In genomic region chr15:82231591-82232378, GRCm38 (mm10) we compare ENCODE assay signal across 12 mouse cellular contexts. TPM values are rescaled to one million over a fixed set of nuclear protein-coding genes. Genes with fewer than 3 reads are reported as not detected.
DNase-seq lines count a peak whose midpoint lies in the region; ATAC-seq lines count a peak whose summit lies in the region.
"Had no signal": no experiment of that assay in that cellular context is flagged by ENCODE, and none has a peak within 500 bp of the region (broad histone marks: within the 10 kb centered on the region; RNA-seq: fewer than 3 reads in every experiment).

No protein-coding gene starts in this region.

- no peak for ATAC-seq in midbrain, embryonic 14.5 days (ENCODE audit: low FRiP score, low TSS enrichment)
- ATAC-seq: CD4-positive, CD25-positive, alpha-beta regulatory T cell, adult 4 months had no signal

- intact Hi-C loops in heart, postnatal 10 days (cut with DNase I): no loop called here

- H3K9ac ChIP-seq in midbrain, embryonic 14.5 days (replicated peaks; ENCODE audit: low read length): no peak overlapping the region

- H3K36me3 ChIP-seq in heart, embryonic 10.5 days: peaks cover 14% of the 10 kb centered on the region; the same call in 1 of the 2 replicates
- H3K36me3 ChIP-seq in midbrain, embryonic 14.5 days (ENCODE audit: control insufficient read depth, insufficient read depth, low read length): no peaks in the 10 kb centered on the region

- H3K4me2 ChIP-seq in midbrain, embryonic 14.5 days (ENCODE audit: low read length): no peak overlapping the region

- H3K9me3 ChIP-seq in heart, embryonic 10.5 days: no peaks in the 10 kb centered on the region
- H3K9me3 ChIP-seq in midbrain, embryonic 14.5 days (ENCODE audit: control insufficient read depth, low read length): no peaks in the 10 kb centered on the region

- H3K4me1 ChIP-seq in heart, embryonic 10.5 days: peaks cover 36% of the 10 kb centered on the region
- no peaks in the 10 kb centered on the region for H3K4me1 ChIP-seq in midbrain, embryonic 14.5 days (ENCODE audit: control insufficient read depth, insufficient read depth, low read length)

- peak; percentile 56 to 58 for DNase-seq in heart, postnatal 10 days
- DNase-seq in heart, embryonic 10.5 days (ENCODE audit: low spot score): no peak
- peak; percentile 54 for DNase-seq in right cerebral cortex, postnatal 14 days
- no peak for DNase-seq in right cerebral cortex, postnatal 36 days (ENCODE audit: low spot score in 2 of 2)
- peak; percentile 92 to 94 for DNase-seq in cerebellum, postnatal 25 days
- DNase-seq in skeletal muscle tissue, adult 2 months (ENCODE audit: low read depth, low spot score): peak; percentile 61
- DNase-seq in neural tube, embryonic 10.5 days (ENCODE audit: extremely low spot score, low spot score): no peak
- DNase-seq in midbrain, embryonic 14.5 days: no peak

- H3K27me3 ChIP-seq in heart, embryonic 10.5 days (ENCODE audit: insufficient read depth, poor library complexity, severe bottlenecking): peaks cover 36% of the 10 kb centered on the region
- no peaks in the 10 kb centered on the region for H3K27me3 ChIP-seq in midbrain, embryonic 14.5 days (ENCODE audit: control insufficient read depth, insufficient read depth, low read length)

- H3K4me3 ChIP-seq in heart, embryonic 10.5 days: no peak overlapping the region
- no peak overlapping the region for H3K4me3 ChIP-seq in midbrain, embryonic 14.5 days (replicated peaks; ENCODE audit: low read depth, low read length)

- H3K27ac ChIP-seq in heart, embryonic 10.5 days: no peak overlapping the region
- H3K27ac ChIP-seq in midbrain, embryonic 14.5 days (replicated peaks; ENCODE audit: low read depth, low read length): no peak overlapping the region

- WGBS in heart, embryonic 10.5 days: 67% methylated on average over 11 of the region's 11 CpGs
- WGBS in midbrain, embryonic 14.5 days: 63% methylated on average over 11 of the region's 11 CpGs

RNA-seq across cellular contexts. Expression of gene Tnfrsf13c, which starts 7.6 kb away (rescaled TPM):
- under 1 TPM; 0.27 to 0.69 TPM for total RNA-seq in heart, postnatal 10 days (2021)
- 0.20 TPM in 1 of 2 replicates, not detected in the other for polyA plus RNA-seq in heart, embryonic 10.5 days (2016; fragmentation: Nextera tagmentation; extraction: Ambion mirVana)
- 0.19 TPM in 1 of 2 replicates, not detected in the other for polyA plus RNA-seq in midbrain, embryonic 14.5 days (2014; fragmentation: Nextera tagmentation; extraction: Ambion mirVana)
- total RNA-seq: gastrocnemius, adult 8-10 months had no signal

RNA-seq across cellular contexts. Expression of gene Cenpm, which starts 12.8 kb away (rescaled TPM):
- total RNA-seq in heart, postnatal 10 days (2021): 1 to 10 TPM; 6.6 to 7.8 TPM
- 58.1 and 66.3 TPM in 2 replicates for polyA plus RNA-seq in heart, embryonic 10.5 days (2016; fragmentation: Nextera tagmentation; extraction: Ambion mirVana)
- 13.9 and 23.2 TPM in 2 replicates for polyA plus RNA-seq in midbrain, embryonic 14.5 days (2014; fragmentation: Nextera tagmentation; extraction: Ambion mirVana)
- total RNA-seq: gastrocnemius, adult 8-10 months; neutrophil, adult 5-6 weeks had no signal

RNA-seq across cellular contexts. Expression of gene Shisa8, which starts 19.2 kb away (rescaled TPM):
- total RNA-seq in heart, postnatal 10 days (2021): under 1 TPM in 1 of 2 experiments, not detected in 1; 0.36 TPM
- 0.11 and 0.13 TPM in 2 replicates for polyA plus RNA-seq in heart, embryonic 10.5 days (2016; fragmentation: Nextera tagmentation; extraction: Ambion mirVana)
- 0.70 and 1.5 TPM in 2 replicates for polyA plus RNA-seq in midbrain, embryonic 14.5 days (2014; fragmentation: Nextera tagmentation; extraction: Ambion mirVana)
- total RNA-seq: gastrocnemius, adult 8-10 months had no signal
- polyA plus RNA-seq: CD4-positive, CD25-positive, alpha-beta regulatory T cell, adult 4 months; stomach, embryonic 16.5 days had no signal

RNA-seq across cellular contexts. Expression of gene 1500009C09Rik, which starts 20.4 kb away (rescaled TPM):
- total RNA-seq in heart, postnatal 10 days (2021): not detected
- polyA plus RNA-seq in heart, embryonic 10.5 days (2016; fragmentation: Nextera tagmentation; extraction: Ambion mirVana): not detected in 2 replicates
- 12.2 and 47.6 TPM in 2 replicates for polyA plus RNA-seq in midbrain, embryonic 14.5 days (2014; fragmentation: Nextera tagmentation; extraction: Ambion mirVana)
- total RNA-seq: gastrocnemius, adult 8-10 months; neutrophil, adult 5-6 weeks had no signal
- polyA plus RNA-seq: CD4-positive, CD25-positive, alpha-beta regulatory T cell, adult 4 months; stomach, embryonic 16.5 days had no signal

RNA-seq across cellular contexts. Expression of gene Sept3, which starts 42.9 kb away (rescaled TPM):
- 1 to 10 TPM in 1 of 2 experiments, under 1 TPM in 1; 0.57 to 1.4 TPM for total RNA-seq in heart, postnatal 10 days (2021)
- polyA plus RNA-seq in heart, embryonic 10.5 days (2016; fragmentation: Nextera tagmentation; extraction: Ambion mirVana): 3.7 and 14.0 TPM in 2 replicates
- 361 and 403 TPM in 2 replicates for polyA plus RNA-seq in midbrain, embryonic 14.5 days (2014; fragmentation: Nextera tagmentation; extraction: Ambion mirVana)
- total RNA-seq: neutrophil, adult 5-6 weeks had no signal
- polyA plus RNA-seq: CD4-positive, CD25-positive, alpha-beta regulatory T cell, adult 4 months had no signal

Comparison
In these comparisons a context has a peak if more than half of its experiments do, and no peak if none do; other contexts are left out.
1. DNase-seq: peak in heart, postnatal 10 days (2 of 2), right cerebral cortex, postnatal 14 days (single experiment), cerebellum, postnatal 25 days (2 of 2) and skeletal muscle tissue, adult 2 months (single experiment); none in heart, embryonic 10.5 days (single experiment), right cerebral cortex, postnatal 36 days (0 of 2), neural tube, embryonic 10.5 days (single experiment) and midbrain, embryonic 14.5 days (single experiment).